8 mouse cellular contexts compared by ENCODE assay signal in the genomic region with DNA sequence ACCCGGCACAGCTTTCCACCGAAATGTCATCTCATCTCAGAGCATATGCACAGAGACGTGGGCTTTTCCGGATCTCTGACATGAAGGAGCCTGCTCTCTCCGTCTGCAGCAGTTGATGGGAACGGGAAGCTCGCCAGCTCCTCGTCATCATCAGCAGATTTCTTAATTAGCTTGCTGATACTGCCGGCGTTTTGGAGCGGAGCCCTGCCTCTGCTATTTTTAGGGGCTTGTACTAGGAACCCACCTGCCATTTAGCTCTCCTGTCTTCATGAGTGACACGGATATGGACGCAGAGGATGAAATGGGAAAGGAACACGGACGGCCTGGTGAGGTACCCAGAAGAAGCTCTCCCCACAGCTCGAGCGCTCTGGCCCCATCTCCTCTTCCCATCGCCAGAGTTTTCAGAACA. TPM values are rescaled to one million over a fixed set of nuclear protein-coding genes. Genes with fewer than 3 reads are reported as not detected.
DNase-seq lines count a peak whose midpoint lies in the region; ATAC-seq and TF ChIP-seq lines count a peak whose summit lies in the region.

No protein-coding gene starts in this region.

- no peak for TF ChIP-seq CTCF in left cerebral cortex, adult 2 months (IDR thresholded peaks at IDR 0.05)

- intact Hi-C loops in left cerebral cortex, adult 2 months (cut with DNase I), result loop anchor here (5.0 kb wide), 1 partner anchor 130 kb away; the partner anchor contains the start of gene Cnot4

- no peak for ATAC-seq in embryonic facial prominence, embryonic 14.5 days (ENCODE audit: low read depth)
- ATAC-seq in megakaryocyte, adult 5-6 weeks (ENCODE audit: poor library complexity, severe bottlenecking), result no peak

- H3K27ac ChIP-seq in embryonic facial prominence, embryonic 14.5 days (replicated peaks; ENCODE audit: low read depth, low read length), result no peak overlapping the region
- H3K27ac ChIP-seq in embryonic facial prominence, embryonic 10.5 days (replicated peaks), result no peak overlapping the region
- peak overlapping the region; percentile 57; the same call in 1 of the 2 replicates for H3K27ac ChIP-seq in left cerebral cortex, adult 2 months

- no peaks in the 10 kb centered on the region; the same call in 1 of the 2 replicates for H3K4me1 ChIP-seq in embryonic facial prominence, embryonic 14.5 days (ENCODE audit: control insufficient read depth, insufficient read depth, low read length)
- peaks cover 8% of the 10 kb centered on the region for H3K4me1 ChIP-seq in embryonic facial prominence, embryonic 10.5 days

- no peaks in the 10 kb centered on the region for H3K9me3 ChIP-seq in embryonic facial prominence, embryonic 14.5 days (ENCODE audit: control insufficient read depth, low read length)
- H3K9me3 ChIP-seq in embryonic facial prominence, embryonic 10.5 days, result 0 out of 2 replicates have a peak, but pooled peaks cover 2% of the 10 kb centered on the region

- DNase-seq in embryonic facial prominence, embryonic 14.5 days (ENCODE audit: low spot score), result peak; percentile 60
- no peak for DNase-seq in embryonic facial prominence, embryonic 10.5 days (ENCODE audit: low spot score)
- peak; percentile 91 for DNase-seq in brain, adult 2 months (ENCODE audit: low read depth, low spot score)
- peak; percentile 11 for DNase-seq in heart, adult 8-10 months (ENCODE audit: low spot score)
- peak; percentile 56 to 63 for DNase-seq in left cerebral cortex, adult 2 months (ENCODE audit: extremely low spot score in 1 of 2, low spot score in 2 of 2)
- DNase-seq in thymus, postnatal 14 days, result no peak
- no peak for DNase-seq in adrenal gland, adult (ENCODE audit: inconsistent age in 2 of 2, low spot score in 1 of 2)

- 73% methylated on average over 18 of the region's 18 CpGs for WGBS in embryonic facial prominence, embryonic 14.5 days
- 90% methylated on average over 18 of the region's 18 CpGs for WGBS in embryonic facial prominence, embryonic 10.5 days

- H3K4me3 ChIP-seq in embryonic facial prominence, embryonic 14.5 days (ENCODE audit: low read depth, low read length), result no peak overlapping the region
- no peak overlapping the region for H3K4me3 ChIP-seq in embryonic facial prominence, embryonic 10.5 days
- H3K4me3 ChIP-seq in left cerebral cortex, adult 2 months, result peak overlapping the region; percentile 14

- H3K9ac ChIP-seq in embryonic facial prominence, embryonic 14.5 days (ENCODE audit: low read depth, low read length), result no peak overlapping the region

- no peaks in the 10 kb centered on the region for H3K36me3 ChIP-seq in embryonic facial prominence, embryonic 14.5 days (ENCODE audit: control insufficient read depth, insufficient read depth, low read length)
- no peaks in the 10 kb centered on the region for H3K36me3 ChIP-seq in embryonic facial prominence, embryonic 10.5 days (replicated peaks)

- no peak overlapping the region for H3K4me2 ChIP-seq in embryonic facial prominence, embryonic 14.5 days (ENCODE audit: low read depth, low read length)

- no peaks in the 10 kb centered on the region for H3K27me3 ChIP-seq in embryonic facial prominence, embryonic 14.5 days (replicated peaks; ENCODE audit: control insufficient read depth, insufficient read depth, low read length)
- no peaks in the 10 kb centered on the region for H3K27me3 ChIP-seq in embryonic facial prominence, embryonic 10.5 days (replicated peaks; ENCODE audit: low read depth, poor library complexity, severe bottlenecking)

RNA-seq across cellular contexts. Expression of gene Slc23a4, which starts 14.1 kb away (rescaled TPM):
- polyA plus RNA-seq in embryonic facial prominence, embryonic 14.5 days (2014; fragmentation: Nextera tagmentation; extraction: Ambion mirVana), result 0.18 and 0.53 TPM in 2 replicates
- polyA plus RNA-seq in embryonic facial prominence, embryonic 10.5 days (2016; fragmentation: Nextera tagmentation; extraction: Ambion mirVana), result 0.20 and 0.55 TPM in 2 replicates
- total RNA-seq in heart, adult 8-10 months (2022), result under 1 TPM in 2 of 4 experiments, not detected in 2; 0.31 to 0.32 TPM
- 1 to 10 TPM; 1.1 to 1.4 TPM for total RNA-seq in left cerebral cortex, adult 2 months (2021)
- 0.36 TPM in 1 of 2 replicates, not detected in the other for total RNA-seq in megakaryocyte, adult 5-6 weeks (2015)
- total RNA-seq in megakaryocyte, adult 5-6 weeks (2017), result 0.11 and 0.73 TPM in 2 replicates

Comparison
In these comparisons a context has a peak if more than half of its experiments do, and no peak if none do; other contexts are left out.
1. DNase-seq: peak in embryonic facial prominence, embryonic 14.5 days (single experiment), brain, adult 2 months (single experiment), heart, adult 8-10 months (single experiment) and left cerebral cortex, adult 2 months (2 of 2); none in embryonic facial prominence, embryonic 10.5 days (single experiment), thymus, postnatal 14 days (single experiment) and adrenal gland, adult (0 of 2).